Mouse (Mus musculus) ES-E14 (cell line): ENCODE measurements around the gene Rbfox1.

Source experiments
- MAFK ChIP-seq: IDR thresholded peaks from 2 replicates; pipeline ENCODE4 v1.6.1; 2014; ENCODE audit warnings: mild to moderate bottlenecking, low read depth, low read length, inconsistent platforms; ENCODE audit not compliant: insufficient read depth
- ZC3H11A ChIP-seq: IDR thresholded peaks from 2 replicates; pipeline ENCODE4 v1.6.1; 2012; ENCODE audit warnings: low read depth, mild to moderate bottlenecking, inconsistent platforms, low read length, borderline replicate concordance
- ZNF384 ChIP-seq: IDR thresholded peaks from 2 replicates; pipeline ENCODE4 v1.6.1; 2012; ENCODE audit warnings: low read depth, low read length, inconsistent platforms

DNA sequence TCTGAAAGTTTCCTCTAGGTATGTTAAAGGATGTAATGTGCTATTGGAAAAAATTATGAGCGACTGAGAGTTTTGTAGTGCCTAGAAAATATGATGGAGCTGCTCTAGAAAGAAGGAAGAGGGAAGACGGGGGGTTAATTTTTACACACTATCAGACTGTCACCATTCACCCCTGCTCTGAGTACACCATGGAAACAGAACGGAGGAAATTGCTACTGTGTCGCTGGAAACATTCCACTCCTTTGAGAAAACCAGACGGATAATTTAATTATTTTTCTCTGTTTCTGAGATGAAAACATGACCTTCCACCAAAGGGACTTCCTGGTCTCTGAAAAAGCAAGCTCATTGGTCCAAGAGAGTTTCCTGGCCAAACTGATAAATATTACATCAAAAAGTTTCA, 1077.4 kb downstream of the Rbfox1 start:
- TF ChIP-seq MAFK (no peak), ZC3H11A (no peak), ZNF384 (no peak)
